Mouse (Mus musculus) brain, embryonic 14.5 days (tissue): ENCODE data around the gene Vps18. TPM values are rescaled to one million over a fixed set of nuclear protein-coding genes. Genes with fewer than 3 reads are reported as not detected.
A peak's percentile ranks its signal among the peaks of the same experiment; 100 is the strongest.

Source experiments
- DNase-seq: peaks from one replicate; pipeline ENCODE4 v3.0.0-alpha.2; 2011; ENCODE audit warnings: low read depth
- CTCF ChIP-seq: fragments of 200-500 bp; IDR thresholded peaks from 2 replicates; pipeline ENCODE4 v1.5.1; 2012; ENCODE audit warnings: inconsistent platforms, mild to moderate bottlenecking, moderate library complexity, borderline replicate concordance; ENCODE audit not compliant: insufficient read depth, insufficient read length; ENCODE audit errors: extremely low read depth
- POLR2A ChIP-seq: fragments of 200-500 bp; IDR thresholded peaks from 2 replicates; pipeline ENCODE4 v1.6.1; 2012; ENCODE audit warnings: mild to moderate bottlenecking, inconsistent platforms, borderline replicate concordance; ENCODE audit not compliant: poor library complexity, insufficient read depth, insufficient read length, severe bottlenecking; ENCODE audit errors: extremely low read depth
- polyA plus RNA-seq: library from polyadenylated mRNA; depleted of rRNA; stranded (reverse); fragments of >200 nt; gene quantifications from 2 replicates; pipeline ENCODE4 v1.2.3, GENCODE M21; 2012; rRNA removed

The Vps18 gene
- polyA plus RNA-seq, 1 experiment = 28.6 TPM

DNA sequence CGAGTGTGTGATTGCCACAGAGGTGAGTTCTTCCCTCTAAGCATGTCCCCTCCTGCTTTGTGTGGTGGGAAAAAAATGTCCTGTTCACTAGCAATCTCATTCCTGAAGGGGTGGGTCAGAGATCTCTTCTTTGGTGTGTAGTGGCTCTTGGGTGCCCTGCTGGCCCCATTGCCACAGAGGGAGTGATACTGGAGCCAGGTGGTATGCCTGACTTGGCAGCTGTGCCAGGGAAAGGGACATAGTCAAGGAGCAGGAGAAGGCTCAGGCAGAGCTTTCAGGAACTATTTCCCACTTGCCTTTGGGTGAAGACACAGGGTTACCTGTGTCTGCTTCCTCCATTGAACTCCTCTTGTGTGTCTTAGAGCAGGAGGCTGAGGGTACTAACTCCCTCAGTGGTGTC, 45.6 kb downstream of the Vps18 start:
- no peak for DNase-seq
- TF ChIP-seq CTCF (no peak), POLR2A (no peak)

DNA sequence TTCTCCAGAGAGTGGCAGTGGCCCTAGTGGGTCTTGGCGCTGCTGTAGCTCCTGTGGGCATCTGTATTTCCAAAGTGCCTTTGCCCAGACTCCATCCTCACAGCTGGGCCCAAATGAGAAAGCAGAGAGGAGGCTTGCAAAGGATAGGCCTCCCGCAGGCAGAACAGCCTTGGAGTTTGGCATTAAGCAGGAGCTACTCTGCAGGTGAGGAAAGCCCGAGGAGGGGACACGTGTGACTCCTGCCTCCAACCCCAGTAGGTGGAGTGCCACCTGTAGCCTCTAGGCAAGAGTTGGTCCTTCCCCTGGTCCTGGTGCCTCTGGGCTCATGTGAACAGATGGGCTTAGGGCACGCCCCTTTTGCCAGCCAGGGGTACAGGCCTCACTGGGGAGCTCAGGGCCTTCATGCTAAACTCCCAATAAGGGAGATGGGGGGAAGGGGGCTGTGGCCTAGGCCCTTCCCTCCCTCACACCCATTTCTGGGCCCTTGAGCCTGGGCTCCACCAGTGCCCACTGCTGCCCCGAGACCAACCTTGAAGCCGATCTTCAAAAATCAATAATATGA, 46.5 kb downstream of the Vps18 start:
- no peak for TF ChIP-seq CTCF
- no peak for TF ChIP-seq POLR2A

DNA sequence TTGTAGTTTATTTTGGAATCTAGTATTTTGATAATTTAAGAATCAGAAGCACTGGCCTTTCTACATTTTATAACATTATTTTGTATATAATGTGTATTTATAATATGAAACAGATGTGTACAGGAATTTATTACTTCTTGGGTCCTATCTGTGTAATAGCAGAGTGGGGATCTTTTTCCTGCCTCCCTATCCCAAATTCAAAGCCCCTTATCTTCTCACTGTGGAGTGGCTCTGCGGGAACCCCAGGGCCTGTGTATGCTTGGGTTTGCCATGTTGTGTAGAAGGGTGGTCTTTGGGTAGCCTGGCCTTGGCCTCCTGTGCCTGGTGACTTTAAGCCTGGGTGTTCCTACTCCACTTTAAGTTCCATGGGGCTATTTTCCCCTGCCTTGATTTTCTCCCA, 47.0 kb downstream of the Vps18 start:
- TF ChIP-seq CTCF (no peak), POLR2A (no peak)
- no peak for DNase-seq

More for the DNA sequence above, 46.5 kb downstream of the Vps18 start:
- no peak for DNase-seq

DNA sequence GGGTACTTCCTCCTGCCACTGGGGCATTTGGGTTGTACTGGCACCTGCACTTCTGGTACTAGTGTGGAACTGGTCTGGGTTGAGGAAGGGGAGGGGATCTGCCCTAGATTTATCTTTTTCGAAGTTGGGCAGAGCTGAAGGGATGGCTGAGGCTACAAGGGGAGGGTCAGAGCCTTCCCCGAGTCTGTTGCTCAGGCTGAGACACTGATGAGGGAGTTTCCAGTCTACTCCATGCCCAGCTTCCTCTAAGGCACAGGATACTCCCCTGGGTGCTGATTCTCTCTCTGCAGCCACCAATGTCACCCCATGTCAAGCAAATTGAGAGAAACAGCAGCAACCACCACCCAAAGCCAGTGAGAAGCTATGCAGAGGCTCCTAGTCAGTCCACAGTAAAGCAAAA, 47.5 kb downstream of the Vps18 start:
- TF ChIP-seq POLR2A (no peak), CTCF (no peak)
- DNase-seq = no peak

DNA sequence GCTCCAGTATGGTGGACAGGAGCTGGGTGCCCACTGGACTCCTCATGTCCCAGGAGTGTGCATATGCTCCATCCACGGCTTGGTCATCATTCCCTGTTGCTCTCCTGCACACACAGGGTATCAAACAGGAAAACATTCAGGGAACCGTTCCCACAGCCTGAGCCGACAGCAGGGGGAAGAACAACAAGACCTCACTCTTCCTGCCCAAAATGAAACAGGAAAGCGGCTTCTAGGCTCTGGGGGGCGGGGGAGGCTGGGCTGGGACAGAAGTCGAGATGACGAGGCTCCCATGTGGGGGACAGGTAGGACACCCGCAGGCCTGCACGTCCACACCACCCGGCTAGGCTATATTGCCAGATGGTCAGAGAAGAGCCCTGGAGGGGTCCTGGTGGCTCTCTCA, 47.9 kb downstream of the Vps18 start:
- TF ChIP-seq POLR2A (no peak), CTCF (no peak)
- DNase-seq = no peak

DNA sequence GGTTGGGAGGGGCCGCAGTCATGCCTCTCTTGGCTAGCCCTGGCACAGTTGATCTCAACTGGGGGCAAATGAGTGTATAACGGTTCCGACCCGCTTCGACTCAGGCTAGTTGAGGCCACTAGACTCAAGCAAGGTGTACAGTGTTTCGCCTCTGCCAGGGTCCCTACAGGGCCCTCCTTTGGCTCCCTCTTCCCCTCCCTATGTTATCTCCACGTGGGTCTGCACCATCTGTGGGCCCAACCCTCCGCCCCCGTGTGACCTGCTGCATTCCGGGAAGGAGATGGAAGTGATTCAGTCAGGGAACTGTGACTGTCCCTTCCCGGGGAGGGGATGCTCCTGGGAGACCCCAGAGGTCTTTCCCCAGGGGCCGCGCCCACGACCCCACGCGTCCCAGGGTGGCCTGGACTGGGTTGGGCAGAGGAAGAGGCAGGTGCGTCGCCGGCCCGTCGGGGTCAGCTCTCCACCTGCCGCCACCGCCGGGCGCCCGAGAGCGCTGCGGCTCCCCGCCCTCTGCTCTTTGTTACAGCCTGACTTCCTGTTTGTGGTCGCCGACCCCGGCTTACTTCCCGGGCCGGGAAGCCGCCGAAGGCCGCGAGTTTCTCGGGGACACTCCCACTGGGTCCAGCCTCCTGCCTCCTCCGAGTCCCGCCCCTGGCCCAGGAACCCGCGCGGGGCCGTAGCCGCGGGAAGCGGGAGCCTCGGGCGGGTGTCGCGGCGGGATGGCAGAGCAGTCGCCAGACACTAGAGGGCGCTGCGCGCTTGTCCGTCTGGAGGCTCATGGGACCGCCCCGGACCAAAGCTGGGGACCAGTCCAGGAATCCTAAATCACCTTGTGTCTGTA, 49.1 kb downstream of the Vps18 start:
- TF ChIP-seq CTCF (peak; percentile 93), POLR2A (peak; percentile 53; the same call in 1 of the 2 replicates)
- peak; percentile 88 for DNase-seq

DNA sequence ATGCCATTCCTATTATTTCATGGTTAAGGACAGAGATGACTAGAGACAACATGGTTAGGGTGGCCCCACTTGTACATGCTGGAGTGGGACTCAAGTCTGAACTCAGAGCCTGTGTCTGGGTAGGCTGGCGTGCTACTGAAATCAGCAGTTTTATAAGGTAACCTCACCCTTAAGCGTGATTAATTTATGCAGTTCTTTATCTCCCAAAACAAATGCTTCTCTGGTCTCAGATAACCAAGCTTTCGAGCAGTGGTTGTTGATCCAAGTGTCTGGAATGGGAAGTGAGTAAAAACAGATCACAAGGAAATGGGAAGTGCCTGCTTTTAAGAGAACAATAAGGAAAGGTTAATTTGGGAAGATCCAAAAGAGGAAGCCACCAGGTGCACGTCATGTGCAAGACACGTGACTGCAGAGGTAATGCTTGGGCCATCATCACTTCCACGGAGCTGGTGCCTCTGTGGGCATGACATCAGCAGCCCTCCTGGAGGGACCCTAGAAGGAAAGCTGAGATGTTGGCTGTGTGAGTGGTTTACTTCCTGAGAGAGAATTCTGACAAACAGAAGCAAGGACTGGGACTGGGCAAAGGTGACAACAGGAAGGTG, 56.1 kb downstream of the Vps18 start:
- DNase-seq = no peak
- TF ChIP-seq POLR2A (no peak), CTCF (no peak)

Other genes with a start within 250 kb of the Vps18 start
- gene Knl1, start 241.6 kb upstream of the Vps18 start, polyA plus RNA-seq = 2.4 and 3.3 TPM in 2 replicates
- gene Rad51, start 175.9 kb upstream of the Vps18 start, polyA plus RNA-seq = 11.9 and 16.4 TPM in 2 replicates
- gene Rmdn3, start 131.7 kb upstream of the Vps18 start, polyA plus RNA-seq = 35.3 and 35.4 TPM in 2 replicates
- gene Gchfr, start 121.0 kb upstream of the Vps18 start, polyA plus RNA-seq = 5.3 and 6.3 TPM in 2 replicates
- gene Gm14137, start 114.2 kb upstream of the Vps18 start, polyA plus RNA-seq = 0.03 TPM in 2 replicates
- 69.2 and 132 TPM in 2 replicates for gene Zfyve19, start 80.1 kb upstream of the Vps18 start, polyA plus RNA-seq
- gene Dnajc17, start 79.9 kb upstream of the Vps18 start, polyA plus RNA-seq = 25.7 and 32.4 TPM in 2 replicates
- not detected in 2 replicates for gene Ppp1r14d, start 58.8 kb upstream of the Vps18 start, polyA plus RNA-seq
- gene Spint1, start 51.4 kb upstream of the Vps18 start, polyA plus RNA-seq = 1.5 and 1.6 TPM in 2 replicates
- 9.1 and 13.5 TPM in 2 replicates for gene Rhov, start 17.5 kb upstream of the Vps18 start, polyA plus RNA-seq
- 5.9 and 9.0 TPM in 2 replicates for gene Dll4, start 37.0 kb downstream of the Vps18 start, polyA plus RNA-seq
- gene Chac1, start 62.5 kb downstream of the Vps18 start, polyA plus RNA-seq = 5.4 and 6.1 TPM in 2 replicates
- gene Ino80, start 188.9 kb downstream of the Vps18 start, polyA plus RNA-seq = 11.9 and 15.2 TPM in 2 replicates